Mouse (Mus musculus) CH12.LX (cell line): Measurements from ENCODE around the gene Cd86.
A peak's percentile ranks its signal among the peaks of the same experiment; 100 is the strongest.

ENCODE experiments used
- BHLHE40 ChIP-seq: IDR thresholded peaks from 2 replicates; pipeline ENCODE4 v1.6.1; 2011; ENCODE audit warnings: mild to moderate bottlenecking, low read depth, low read length, improper control_type of control experiment
- CHD2 ChIP-seq: IDR thresholded peaks from 2 replicates; pipeline ENCODE4 v1.6.1; 2011; ENCODE audit warnings: low read length, improper control_type of control experiment
- CTCF ChIP-seq, 2 experiments: IDR thresholded peaks in 1 of 2; conservative IDR thresholded peaks in 1 of 2; 2 replicates each; pipeline ENCODE4 v1.5.1; 2011 to 2012; ENCODE audit warnings: low read depth in 2 of 2, low read length in 2 of 2, improper control_type of control experiment in 1 of 2, inconsistent platforms in 1 of 2, mild to moderate bottlenecking in 1 of 2, moderate library complexity in 1 of 2
- EP300 ChIP-seq: IDR thresholded peaks from 2 replicates; pipeline ENCODE4 v1.6.1; 2011; ENCODE audit warnings: low read length, improper control_type of control experiment
- MEF2A ChIP-seq: IDR thresholded peaks from 2 replicates; pipeline ENCODE4 v1.6.1; 2014; ENCODE audit warnings: low read depth, mild to moderate bottlenecking, inconsistent platforms, low read length, improper control_type of control experiment, borderline replicate concordance
- MXI1 ChIP-seq: IDR thresholded peaks from 2 replicates; pipeline ENCODE4 v1.6.1; 2011; ENCODE audit warnings: mild to moderate bottlenecking, low read depth, low read length, improper control_type of control experiment
- MYC ChIP-seq: IDR thresholded peaks from 2 replicates; pipeline ENCODE4 v1.6.1; 2011; ENCODE audit warnings: low read depth, mild to moderate bottlenecking, improper control_type of control experiment, low read length
- POLR2A ChIP-seq: IDR thresholded peaks from 2 replicates; pipeline ENCODE4 v1.6.1; 2011; ENCODE audit warnings: low read depth, mild to moderate bottlenecking, improper control_type of control experiment, low read length
- SMC3 ChIP-seq: IDR thresholded peaks from 2 replicates; pipeline ENCODE4 v1.6.1; 2011; ENCODE audit warnings: low read depth, low read length, improper control_type of control experiment
- USF1 ChIP-seq: IDR thresholded peaks from 2 replicates; pipeline ENCODE4 v1.6.1; 2014; ENCODE audit warnings: low read depth, mild to moderate bottlenecking, inconsistent platforms, low read length, improper control_type of control experiment
- ZC3H11A ChIP-seq: IDR thresholded peaks from 2 replicates; pipeline ENCODE4 v1.6.1; 2012; ENCODE audit warnings: low read depth, mild to moderate bottlenecking, inconsistent platforms, low read length, improper control_type of control experiment

GRCm38 (mm10) chr16:36632229-36632628, 33.7 kb downstream of the Cd86 start:
- TF ChIP-seq USF1 (no peak), POLR2A (no peak), CHD2 (no peak), MEF2A (no peak), CTCF (conservative IDR thresholded peaks at IDR 0.05 in 1 of 2, IDR thresholded peaks at IDR 0.05 in 1 of 2; ENCODE audit: low read depth in 2 of 2, low read length in 2 of 2) (no peak), MYC (no peak), ZC3H11A (no peak), EP300 (0 out of 2 replicates have a peak, but pooled peaks have one; percentile 23), SMC3 (no peak), BHLHE40 (no peak), MXI1 (no peak)
